Mouse (Mus musculus) C2C12 (cell line): ENCODE measurements around the gene Obsl1.

Source experiments
- CEBPB ChIP-seq: IDR thresholded peaks from one replicate; pipeline ENCODE4 v1.6.1; 2011; ENCODE audit warnings: low read depth, mild to moderate bottlenecking, control low read depth, moderate library complexity
- CTCF ChIP-seq: IDR thresholded peaks from one replicate; pipeline ENCODE4 v1.5.1; 2011; ENCODE audit not compliant: control insufficient read depth, insufficient read depth, insufficient read length
- FOSL1 ChIP-seq: IDR thresholded peaks from one replicate; pipeline ENCODE4 v1.8.0; 2011; ENCODE audit warnings: mild to moderate bottlenecking, low read length; ENCODE audit not compliant: poor library complexity, insufficient read depth, severe bottlenecking
- MAX ChIP-seq: IDR thresholded peaks from one replicate; pipeline ENCODE4 v1.6.1; 2011; ENCODE audit warnings: mild to moderate bottlenecking, control low read depth
- MYOD1 ChIP-seq: IDR thresholded peaks from one replicate; pipeline ENCODE4 v1.6.1; 2011; ENCODE audit warnings: low read depth; ENCODE audit not compliant: control insufficient read depth, insufficient read length
- MYOG ChIP-seq: IDR thresholded peaks from one replicate; pipeline ENCODE4 v1.6.1; 2011; ENCODE audit not compliant: control insufficient read depth, insufficient read length; ENCODE audit errors: extremely low read depth
- USF1 ChIP-seq: IDR thresholded peaks from one replicate; pipeline ENCODE4 v1.6.1; 2011; ENCODE audit warnings: low read depth, mild to moderate bottlenecking, control low read depth, moderate library complexity

GRCm38 (mm10) chr1:75462636-75463035 is 43.6 kb downstream of the Obsl1 start:
- no peak for TF ChIP-seq CTCF
- no peak for TF ChIP-seq MAX
- no peak for TF ChIP-seq MYOD1
- TF ChIP-seq USF1, result no peak
- TF ChIP-seq CEBPB, result no peak
- no peak for TF ChIP-seq MYOG
- no peak for TF ChIP-seq FOSL1
